Mouse (Mus musculus) midbrain, embryonic 11.5 days (tissue): ENCODE results near the gene Ctsc. TPM values are rescaled to one million over a fixed set of nuclear protein-coding genes. Genes with fewer than 3 reads are reported as not detected.

Experiments used
- ATAC-seq: fragments of 200-750 bp; cut with Nextera tagmentation; 2 replicates; pipeline ENCODE4 v1.8.0; 2017; ENCODE audit warnings: moderate TSS enrichment, moderate library complexity; ENCODE audit not compliant: low FRiP score
- DNase-seq: peaks from one replicate; pipeline ENCODE4 v3.0.0; 2015; ENCODE audit warnings: low spot score; ENCODE audit errors: missing footprints
- H3K27ac ChIP-seq: fragments of 300-500 bp; sonication (generic); 2 replicates; pipeline ENCODE4 v1.5.1; 2014; ENCODE audit warnings: low read depth, low read length
- H3K27me3 ChIP-seq: fragments of 300-500 bp; sonication (generic); 2 replicates; pipeline ENCODE4 v1.6.1; 2014; ENCODE audit warnings: mild to moderate bottlenecking, low read length, moderate library complexity, mixed read lengths; ENCODE audit not compliant: control insufficient read depth, insufficient read depth
- H3K36me3 ChIP-seq: fragments of 300-500 bp; sonication (generic); 2 replicates; pipeline ENCODE4 v1.6.1; 2014; ENCODE audit warnings: mild to moderate bottlenecking, low read length, moderate library complexity, mixed read lengths; ENCODE audit not compliant: control insufficient read depth, insufficient read depth
- H3K4me1 ChIP-seq: fragments of 300-500 bp; sonication (generic); 2 replicates; pipeline ENCODE4 v1.6.1; 2014; ENCODE audit warnings: low read length; ENCODE audit not compliant: control insufficient read depth, insufficient read depth
- H3K4me2 ChIP-seq: fragments of 300-500 bp; sonication (generic); 2 replicates; pipeline ENCODE4 v1.6.1; 2014; ENCODE audit warnings: mild to moderate bottlenecking, moderate library complexity
- H3K4me3 ChIP-seq: fragments of 300-500 bp; sonication (generic); 2 replicates; pipeline ENCODE4 v1.5.1; 2014; ENCODE audit warnings: low read depth, low read length
- H3K9ac ChIP-seq: fragments of 300-500 bp; sonication (generic); 2 replicates; pipeline ENCODE4 v1.6.1; 2014; ENCODE audit warnings: low read length
- H3K9me3 ChIP-seq: fragments of 300-500 bp; sonication (generic); 2 replicates; pipeline ENCODE4 v1.6.1; 2016; ENCODE audit warnings: low read length; ENCODE audit not compliant: control insufficient read depth
- WGBS: fragments of 180-500 bp; shearing (Covaris S2); extraction: QIAGEN DNeasy Blood & Tissue Kit; methylation state at CpG from one replicate; pipeline ENCODE4 v1.1.7; 2014; 5-methylcytosine and 5-hydroxymethylcytosine counted together
- polyA plus RNA-seq: library from polyadenylated mRNA; unstranded; fragments of >200 nt; fragmentation: Nextera tagmentation; extraction: Ambion mirVana; gene quantifications from 2 replicates; pipeline ENCODE4 v1.2.1, GENCODE M21; 2014

Ctsc gene
- polyA plus RNA-seq, 1 experiment from 2014 or later: 22.8 TPM

- H3K9ac ChIP-seq: no peak overlapping the region
- H3K4me1 ChIP-seq: no peaks in the 10 kb centered on the region
- H3K27me3 ChIP-seq: no peaks in the 10 kb centered on the region
- no peaks in the 10 kb centered on the region for H3K9me3 ChIP-seq
- no peak for ATAC-seq
- no peak overlapping the region for H3K4me3 ChIP-seq
- no peaks in the 10 kb centered on the region for H3K36me3 ChIP-seq
- H3K27ac ChIP-seq: no peak overlapping the region
- WGBS: 90% methylated on average over 2 of the region's 2 CpGs
- H3K4me2 ChIP-seq: no peak overlapping the region
- DNase-seq: no peak
Observed at GRCm38 (mm10) chr7:88291036-88291435, 13.2 kb downstream of the Ctsc start.

DNA sequence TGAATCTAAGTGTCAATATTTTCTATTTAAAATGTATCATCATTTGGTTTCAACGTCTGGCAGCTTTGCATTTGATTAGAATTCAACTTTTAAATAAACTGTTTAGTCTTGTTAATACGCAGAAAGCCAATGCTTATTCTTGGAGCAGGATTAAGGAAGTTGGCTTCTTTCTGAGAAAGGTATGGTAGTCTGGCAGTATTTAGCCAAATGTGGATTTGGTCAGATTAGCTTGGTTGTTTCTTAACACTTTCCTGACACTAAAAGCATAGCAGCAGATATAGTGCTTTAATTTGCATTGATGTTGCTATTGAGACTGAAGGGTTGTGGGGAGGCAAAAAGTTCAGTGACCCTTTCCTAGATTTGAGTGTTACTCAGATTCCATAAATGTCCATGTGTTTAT is 14.2 kb downstream of the Ctsc start:
- H3K36me3 ChIP-seq: no peaks in the 10 kb centered on the region
- 79% methylated on average over 2 of the region's 2 CpGs for WGBS
- H3K27me3 ChIP-seq: no peaks in the 10 kb centered on the region
- no peaks in the 10 kb centered on the region for H3K4me1 ChIP-seq
- no peak overlapping the region for H3K27ac ChIP-seq
- ATAC-seq (no peak), DNase-seq (no peak)
- no peak overlapping the region for H3K4me3 ChIP-seq
- H3K4me2 ChIP-seq: no peak overlapping the region
- no peaks in the 10 kb centered on the region for H3K9me3 ChIP-seq
- H3K9ac ChIP-seq: no peak overlapping the region

DNA sequence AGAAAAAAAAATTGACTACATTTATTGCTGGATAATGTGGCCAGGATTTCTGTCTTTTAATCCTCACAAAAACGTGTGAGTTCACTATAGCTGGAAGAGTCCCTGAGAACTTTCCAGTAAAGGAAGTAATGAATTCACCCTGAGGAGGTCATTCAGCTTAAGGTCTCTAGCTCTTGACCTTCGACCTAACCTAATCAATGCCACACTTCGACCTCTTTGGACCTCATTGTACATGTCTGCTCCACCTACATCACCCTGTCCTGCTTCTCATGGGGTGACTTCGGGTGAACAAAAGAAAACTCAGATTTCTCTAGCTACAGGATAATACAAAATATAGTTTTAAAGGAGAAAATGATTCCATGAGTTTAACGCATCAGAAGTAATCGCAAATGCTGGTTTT is 16.0 kb downstream of the Ctsc start:
- no peak for ATAC-seq
- no peak overlapping the region for H3K4me3 ChIP-seq
- H3K4me1 ChIP-seq: no peaks in the 10 kb centered on the region
- no peaks in the 10 kb centered on the region for H3K9me3 ChIP-seq
- H3K27ac ChIP-seq: no peak overlapping the region
- DNase-seq: no peak
- H3K9ac ChIP-seq: no peak overlapping the region
- H3K27me3 ChIP-seq: no peaks in the 10 kb centered on the region
- no peak overlapping the region for H3K4me2 ChIP-seq
- H3K36me3 ChIP-seq: no peaks in the 10 kb centered on the region
- 53% methylated on average over 6 of the region's 6 CpGs for WGBS

DNA sequence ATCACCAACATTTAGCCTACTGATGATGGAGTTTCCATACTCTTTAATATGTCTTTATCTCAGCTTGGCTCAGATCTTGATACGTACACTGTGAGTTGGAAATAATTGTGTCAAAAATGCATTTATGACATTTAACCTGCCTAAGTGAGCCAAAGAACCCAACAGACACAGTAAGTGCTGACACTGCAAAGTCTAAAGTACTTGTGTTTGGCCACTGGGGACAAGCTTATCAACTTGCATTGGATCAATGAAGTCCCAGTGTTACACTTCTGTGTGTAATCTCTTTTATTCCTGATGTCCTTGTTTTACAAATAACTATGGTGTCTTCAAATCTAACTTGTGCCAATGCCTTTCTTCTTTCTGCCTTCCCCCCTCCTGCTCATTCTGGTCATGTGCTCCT is 18.1 kb downstream of the Ctsc start:
- no peak for ATAC-seq
- H3K27me3 ChIP-seq: no peaks in the 10 kb centered on the region
- 87% methylated on average over 1 of the region's 1 CpGs for WGBS

DNA sequence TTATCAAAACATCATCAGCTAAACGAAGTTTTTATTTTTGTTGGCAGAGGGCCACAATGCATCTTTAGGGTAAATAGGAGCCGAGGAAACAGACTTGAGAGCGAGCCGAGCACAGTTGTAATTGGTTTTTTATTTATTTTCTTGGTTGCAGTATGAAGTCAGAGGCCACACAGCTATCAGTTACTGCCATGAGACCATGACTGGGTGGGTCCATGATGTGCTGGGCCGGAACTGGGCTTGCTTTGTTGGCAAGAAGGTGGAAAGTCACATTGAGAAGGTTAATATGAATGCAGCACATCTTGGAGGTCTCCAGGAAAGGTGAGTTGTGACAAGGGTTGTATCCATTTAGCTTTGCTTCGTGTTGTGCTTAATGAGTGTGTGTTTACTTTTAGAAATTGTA is 19.0 kb downstream of the Ctsc start:
- H3K9ac ChIP-seq: no peak overlapping the region
- H3K27me3 ChIP-seq: no peaks in the 10 kb centered on the region
- no peak overlapping the region for H3K27ac ChIP-seq
- H3K4me3 ChIP-seq: no peak overlapping the region
- H3K9me3 ChIP-seq: no peaks in the 10 kb centered on the region
- no peak overlapping the region for H3K4me2 ChIP-seq
- H3K36me3 ChIP-seq: no peaks in the 10 kb centered on the region
- DNase-seq (no peak), ATAC-seq (no peak)
- H3K4me1 ChIP-seq: no peaks in the 10 kb centered on the region
- whole genome bisulfite sequencing: 80% methylated on average over 6 of the region's 6 CpGs

More for the DNA sequence above, 18.1 kb downstream of the Ctsc start:
- Histone ChIP-seq H3K27ac (no peak overlapping the region), H3K4me1 (no peaks in the 10 kb centered on the region), H3K9ac (no peak overlapping the region), H3K9me3 (no peaks in the 10 kb centered on the region), H3K4me3 (no peak overlapping the region), H3K36me3 (no peaks in the 10 kb centered on the region), H3K4me2 (no peak overlapping the region)
- no peak for DNase-seq

DNA sequence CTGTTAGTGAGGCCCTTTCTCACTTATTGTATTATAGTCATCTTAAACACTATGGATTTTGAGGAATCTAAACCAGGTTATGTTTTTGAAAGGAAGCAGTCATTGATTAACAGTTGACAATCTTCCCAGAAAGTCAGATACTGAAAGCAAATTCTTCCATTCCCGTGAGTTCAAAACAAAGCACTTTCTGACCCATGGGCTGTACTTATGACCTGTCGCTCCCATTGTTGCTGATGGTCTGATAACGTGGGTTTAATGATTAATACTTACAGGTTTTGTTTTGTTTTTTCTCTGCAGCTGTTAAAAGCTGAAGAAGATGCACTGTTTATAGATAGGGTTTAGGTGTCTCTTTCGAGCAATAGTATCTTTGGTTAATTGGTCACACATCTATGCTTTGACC is 27.9 kb downstream of the Ctsc start:
- ATAC-seq (no peak), DNase-seq (no peak)
- no peak overlapping the region for H3K4me3 ChIP-seq
- H3K4me2 ChIP-seq: no peak overlapping the region
- no peaks in the 10 kb centered on the region for H3K36me3 ChIP-seq
- WGBS: 87% methylated on average over 4 of the region's 4 CpGs
- H3K9me3 ChIP-seq: no peaks in the 10 kb centered on the region
- no peak overlapping the region for H3K9ac ChIP-seq
- H3K27ac ChIP-seq: no peak overlapping the region
- no peaks in the 10 kb centered on the region for H3K27me3 ChIP-seq
- no peaks in the 10 kb centered on the region for H3K4me1 ChIP-seq

GRCm38 (mm10) chr7:88306725-88307124 is 28.8 kb downstream of the Ctsc start:
- no peaks in the 10 kb centered on the region for H3K27me3 ChIP-seq
- no peak for ATAC-seq
- no peak overlapping the region for H3K9ac ChIP-seq
- no peaks in the 10 kb centered on the region for H3K4me1 ChIP-seq
- 93% methylated on average over 3 of the region's 3 CpGs for WGBS
- no peak overlapping the region for H3K4me3 ChIP-seq
- no peak for DNase-seq
- H3K27ac ChIP-seq: no peak overlapping the region
- no peak overlapping the region for H3K4me2 ChIP-seq
- no peaks in the 10 kb centered on the region for H3K36me3 ChIP-seq
- no peaks in the 10 kb centered on the region for H3K9me3 ChIP-seq

DNA sequence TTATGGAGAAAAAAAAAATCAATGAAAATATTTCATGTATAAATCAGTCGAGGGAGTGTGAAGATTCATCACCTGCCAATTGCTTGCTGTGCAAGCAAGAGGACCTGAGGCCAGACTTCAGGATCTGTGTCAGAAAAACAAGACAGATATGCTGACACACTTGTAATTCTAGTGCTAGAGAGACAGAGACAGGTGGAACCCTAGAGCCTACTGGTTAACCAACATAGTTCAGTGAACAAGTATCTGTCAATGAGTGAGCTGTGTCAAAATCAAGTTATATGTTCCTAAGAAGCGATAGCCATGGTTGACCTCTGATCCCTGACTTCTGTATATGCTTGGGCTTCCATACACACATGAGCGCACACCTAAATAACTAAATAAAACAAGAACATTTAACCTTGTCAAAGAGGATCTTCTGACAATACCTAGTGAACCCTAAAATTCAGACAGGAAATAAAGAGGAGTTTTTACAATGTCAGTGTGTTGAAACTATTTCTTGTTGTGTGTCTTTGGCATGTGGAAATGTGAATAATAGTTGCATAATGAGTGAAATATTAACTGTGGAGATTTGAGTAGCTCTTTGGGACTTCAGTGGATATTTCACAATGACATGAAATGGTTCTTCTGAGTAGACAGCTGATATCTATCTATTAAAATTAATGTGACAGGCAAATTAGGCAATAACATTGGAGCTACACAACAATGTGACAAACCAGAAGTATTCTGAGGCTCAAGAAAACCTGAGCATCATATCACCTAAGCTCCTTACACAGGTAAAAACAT is 32.7 kb downstream of the Ctsc start:
- H3K9ac ChIP-seq: no peak overlapping the region
- no peak for DNase-seq
- ATAC-seq: no peak
- no peaks in the 10 kb centered on the region for H3K4me1 ChIP-seq
- H3K4me2 ChIP-seq: no peak overlapping the region
- no peak overlapping the region for H3K27ac ChIP-seq
- no peaks in the 10 kb centered on the region for H3K36me3 ChIP-seq
- no peaks in the 10 kb centered on the region for H3K9me3 ChIP-seq
- 88% methylated on average over 3 of the region's 3 CpGs for WGBS
- no peak overlapping the region for H3K4me3 ChIP-seq
- H3K27me3 ChIP-seq: no peaks in the 10 kb centered on the region

DNA sequence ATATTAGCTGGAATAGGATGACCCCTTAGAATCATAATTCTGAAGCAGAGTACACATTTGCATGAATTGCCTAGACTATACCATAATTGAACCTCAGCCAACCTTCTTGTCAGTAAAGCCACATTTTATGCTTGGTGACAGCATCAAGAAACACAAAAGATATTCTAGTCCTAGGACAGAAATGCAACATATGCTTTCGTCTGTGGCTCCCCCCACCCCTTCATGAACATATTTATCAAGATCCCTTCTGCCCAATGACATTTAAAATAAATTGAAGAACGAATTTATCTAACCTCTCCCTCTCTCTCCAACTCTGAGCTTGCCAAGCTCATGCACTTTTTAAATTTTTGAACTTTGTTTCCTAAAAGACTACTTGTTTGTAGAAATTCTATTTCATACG is 38.5 kb downstream of the Ctsc start:
- DNase-seq (no peak), ATAC-seq (no peak)
- Histone ChIP-seq H3K4me3 (no peak overlapping the region), H3K27ac (no peak overlapping the region), H3K9ac (no peak overlapping the region), H3K36me3 (no peaks in the 10 kb centered on the region), H3K9me3 (no peaks in the 10 kb centered on the region), H3K4me2 (no peak overlapping the region), H3K4me1 (no peaks in the 10 kb centered on the region), H3K27me3 (no peaks in the 10 kb centered on the region)
- WGBS: 76% methylated on average over 3 of the region's 3 CpGs
